Mouse (Mus musculus) MEL (cell line): ENCODE measurements around the gene Ndst4. TPM values are rescaled to one million over a fixed set of nuclear protein-coding genes. Genes with fewer than 3 reads are reported as not detected.

Experiments
- DNase-seq: peaks from one replicate; pipeline ENCODE4 v3.0.0; 2011; ENCODE audit warnings: low read depth, low spot score
- H3K27ac ChIP-seq: 2 replicates; pipeline ENCODE4 v1.5.1; 2012; ENCODE audit warnings: low read depth, mild to moderate bottlenecking, control low read depth, low read length, moderate library complexity; ENCODE audit not compliant: control insufficient read depth
- H3K27me3 ChIP-seq, 2 experiments: fragments of 150-350 bp in 1 of 2; sonication (generic) in 1 of 2; 2 replicates each; pipeline ENCODE4 v1.6.1; 2012; ENCODE audit warnings: low read length in 2 of 2, mild to moderate bottlenecking in 2 of 2, improper control_type of control experiment in 1 of 2, moderate library complexity in 1 of 2; ENCODE audit not compliant: insufficient read depth in 2 of 2, control insufficient read depth in 1 of 2
- H3K36me3 ChIP-seq, 2 experiments: 2 replicates each; pipeline ENCODE4 v1.6.1; 2012 to 2014; ENCODE audit warnings: low read length in 2 of 2, improper control_type of control experiment in 1 of 2, inconsistent platforms in 1 of 2, mild to moderate bottlenecking in 1 of 2; ENCODE audit not compliant: insufficient read depth in 2 of 2, control insufficient read depth in 1 of 2
- H3K4me1 ChIP-seq, 2 experiments: fragments of 150-350 bp in 1 of 2; sonication (generic) in 1 of 2; 2 replicates each; pipeline ENCODE4 v1.6.1; 2012; ENCODE audit warnings: low read length in 2 of 2, improper control_type of control experiment in 1 of 2, mild to moderate bottlenecking in 1 of 2; ENCODE audit not compliant: insufficient read depth in 2 of 2, control insufficient read depth in 1 of 2
- H3K4me3 ChIP-seq, 2 experiments: fragments of 150-350 bp in 1 of 2; sonication (generic) in 1 of 2; 2 replicates each; pipeline ENCODE4 v1.5.1; 2012; ENCODE audit warnings: low read depth in 2 of 2, low read length in 2 of 2, mild to moderate bottlenecking in 2 of 2, moderate library complexity in 2 of 2, control low read depth in 1 of 2, improper control_type of control experiment in 1 of 2; ENCODE audit not compliant: control insufficient read depth in 1 of 2, insufficient read depth in 1 of 2
- H3K79me2 ChIP-seq: 2 replicates; pipeline ENCODE4 v1.6.1; 2012; ENCODE audit warnings: mild to moderate bottlenecking, low read length, moderate library complexity; ENCODE audit not compliant: control insufficient read depth, poor library complexity, insufficient read depth
- H3K9ac ChIP-seq: 2 replicates; pipeline ENCODE4 v1.6.1; 2012; ENCODE audit warnings: low read depth, mild to moderate bottlenecking, control low read depth, low read length, moderate library complexity; ENCODE audit not compliant: control insufficient read depth, poor library complexity, severe bottlenecking
- H3K9me3 ChIP-seq: fragments of 150-350 bp; sonication (generic); replicated peaks from 2 replicates; pipeline ENCODE4 v1.6.1; 2012; ENCODE audit warnings: mild to moderate bottlenecking, low read length, improper control_type of control experiment, moderate library complexity; ENCODE audit not compliant: insufficient read depth
- CHD2 ChIP-seq: IDR thresholded peaks from 2 replicates; pipeline ENCODE4 v1.6.1; 2011; ENCODE audit warnings: low read length, improper control_type of control experiment
- ELF1 ChIP-seq: IDR thresholded peaks from 2 replicates; pipeline ENCODE4 v1.6.1; 2014; ENCODE audit warnings: low read depth, mild to moderate bottlenecking, inconsistent platforms, low read length, improper control_type of control experiment, moderate library complexity
- GABPA ChIP-seq: IDR thresholded peaks from 2 replicates; pipeline ENCODE4 v1.6.1; 2012; ENCODE audit warnings: low read depth, mild to moderate bottlenecking, inconsistent platforms, low read length, improper control_type of control experiment, moderate library complexity
- MAX ChIP-seq: IDR thresholded peaks from 2 replicates; pipeline ENCODE4 v1.6.1; 2011; ENCODE audit warnings: low read length, improper control_type of control experiment
- MAZ ChIP-seq: IDR thresholded peaks from 2 replicates; pipeline ENCODE4 v1.6.1; 2012; ENCODE audit warnings: low read depth, mild to moderate bottlenecking, inconsistent platforms, low read length, improper control_type of control experiment
- MYB ChIP-seq: IDR thresholded peaks from 2 replicates; pipeline ENCODE4 v1.6.1; 2011; ENCODE audit warnings: mild to moderate bottlenecking, low read depth, low read length, improper control_type of control experiment
- POLR2AphosphoS2 ChIP-seq: IDR thresholded peaks from 2 replicates; pipeline ENCODE4 v1.6.1; 2011; ENCODE audit warnings: low read length, improper control_type of control experiment
- RAD21 ChIP-seq: IDR thresholded peaks from 2 replicates; pipeline ENCODE4 v1.6.1; 2011; ENCODE audit warnings: mild to moderate bottlenecking, low read depth, low read length, improper control_type of control experiment
- RCOR1 ChIP-seq: IDR thresholded peaks from 2 replicates; pipeline ENCODE4 v1.6.1; 2012; ENCODE audit warnings: low read depth, mild to moderate bottlenecking, inconsistent platforms, low read length, improper control_type of control experiment
- SIN3A ChIP-seq: IDR thresholded peaks from 2 replicates; pipeline ENCODE4 v1.6.1; 2012; ENCODE audit warnings: low read length, improper control_type of control experiment, inconsistent platforms
- TAL1 ChIP-seq: IDR thresholded peaks from 2 replicates; pipeline ENCODE4 v1.6.1; 2012; ENCODE audit warnings: mild to moderate bottlenecking, inconsistent platforms, low read length, moderate library complexity, mixed read lengths
- TBP ChIP-seq: IDR thresholded peaks from 2 replicates; pipeline ENCODE4 v1.8.0; 2011; ENCODE audit warnings: low read depth, low read length, improper control_type of control experiment
- TCF12 ChIP-seq: IDR thresholded peaks from 2 replicates; pipeline ENCODE4 v1.6.1; 2014; ENCODE audit warnings: low read depth, mild to moderate bottlenecking, inconsistent platforms, low read length, improper control_type of control experiment, moderate library complexity
- USF1 ChIP-seq: IDR thresholded peaks from 2 replicates; pipeline ENCODE4 v1.6.1; 2014; ENCODE audit warnings: low read depth, mild to moderate bottlenecking, inconsistent platforms, low read length, improper control_type of control experiment, moderate library complexity
- ZC3H11A ChIP-seq: IDR thresholded peaks from 2 replicates; pipeline ENCODE4 v1.6.1; 2012; ENCODE audit warnings: low read depth, mild to moderate bottlenecking, inconsistent platforms, low read length, improper control_type of control experiment
- ZKSCAN1 ChIP-seq: IDR thresholded peaks from 2 replicates; pipeline ENCODE4 v1.6.1; 2012; ENCODE audit warnings: low read depth, mild to moderate bottlenecking, inconsistent platforms, low read length, improper control_type of control experiment, moderate library complexity
- ZMIZ1 ChIP-seq: IDR thresholded peaks from 2 replicates; pipeline ENCODE4 v1.6.1; 2012; ENCODE audit warnings: low read depth, mild to moderate bottlenecking, inconsistent platforms, low read length, improper control_type of control experiment, moderate library complexity
- polyA plus RNA-seq, 2 experiments: library from polyadenylated mRNA; stranded (reverse) in 1 of 2; unstranded in 1 of 2; fragments of >175 nt in 1 of 2; fragments of >200 nt in 1 of 2; gene quantifications; 2 replicates each; pipeline versions ENCODE4 v1.2.1 to v1.2.4; 2012; ENCODE audit warnings: low replicate concordance in 2 of 2, low read depth in 1 of 2; ENCODE audit not compliant: insufficient read length in 2 of 2, insufficient read depth in 1 of 2, missing spikeins in 1 of 2
- total RNA-seq: library from RNA; depleted of rRNA; stranded (reverse); fragments of 300-350 nt; gene quantifications from 2 replicates; pipeline ENCODE4 v1.2.3, GENCODE M21; 2012

Gene Ndst4
- total and polyA plus RNA-seq, 3 experiments = not detected

DNA sequence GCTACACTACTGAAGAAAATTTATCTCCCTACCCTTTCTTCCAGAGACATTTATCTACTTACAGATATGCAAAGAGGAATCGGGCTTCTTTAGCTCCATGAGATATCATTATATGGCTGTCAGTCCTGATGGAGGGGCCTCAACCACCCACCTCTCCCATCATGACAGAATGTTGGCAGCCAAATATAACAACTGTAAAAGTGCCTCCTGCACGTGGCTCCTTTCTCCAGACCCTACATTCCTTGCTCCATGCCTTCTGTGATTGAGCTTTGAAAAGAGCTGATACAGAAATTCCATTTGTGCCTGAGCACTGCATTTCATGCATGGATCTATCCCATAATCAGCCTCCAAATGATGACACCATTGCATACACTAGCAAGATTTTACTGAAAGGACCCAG lies 331.1 kb downstream of the Ndst4 start:
- no peak overlapping the region for H3K27ac ChIP-seq
- H3K9ac ChIP-seq = no peak overlapping the region
- DNase-seq = no peak
- H3K36me3 ChIP-seq = no peaks in the 10 kb centered on the region
- H3K9me3 ChIP-seq = no peaks in the 10 kb centered on the region
- H3K4me1 ChIP-seq = no peaks in the 10 kb centered on the region
- TF ChIP-seq ZC3H11A (no peak), CHD2 (no peak), TAL1 (no peak)
- TF ChIP-seq, all 39 proteins: peak for 0
- no peaks in the 10 kb centered on the region for H3K27me3 ChIP-seq
- H3K4me3 ChIP-seq = no peak overlapping the region
- H3K79me2 ChIP-seq = no peaks in the 10 kb centered on the region

- H3K27ac ChIP-seq = no peak overlapping the region
- H3K9me3 ChIP-seq = no peaks in the 10 kb centered on the region
- no peaks in the 10 kb centered on the region for H3K4me1 ChIP-seq
- no peak overlapping the region for H3K4me3 ChIP-seq
- no peak for TF ChIP-seq ZKSCAN1
- no peak overlapping the region for H3K9ac ChIP-seq
- no peaks in the 10 kb centered on the region for H3K36me3 ChIP-seq
- DNase-seq = no peak
- H3K27me3 ChIP-seq = no peaks in the 10 kb centered on the region
- no peaks in the 10 kb centered on the region for H3K79me2 ChIP-seq
Observed at GRCm38 (mm10) chr3:125744468-125745141, 340.7 kb downstream of the Ndst4 start.

DNA sequence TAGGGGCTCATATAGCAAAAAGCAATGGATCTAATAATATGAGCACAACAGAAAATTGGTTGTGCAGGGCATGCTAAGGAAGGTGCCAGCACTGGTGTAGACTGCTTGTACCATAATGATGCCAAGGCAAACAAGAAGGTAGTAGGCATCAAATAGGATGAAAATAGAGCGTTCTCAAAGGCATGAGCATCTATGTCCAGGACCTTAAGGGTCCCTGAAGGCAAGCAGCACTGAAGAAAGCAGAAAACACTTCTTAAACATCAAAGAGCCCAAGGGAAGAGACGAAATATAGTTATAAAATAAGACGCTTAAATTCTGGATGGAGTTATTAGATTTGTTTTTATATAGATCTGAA lies 341.2 kb downstream of the Ndst4 start:
- TF ChIP-seq POLR2AphosphoS2 = no peak
- no peak for TF ChIP-seq ZMIZ1
- no peak for TF ChIP-seq MAZ
- TF ChIP-seq USF1 = no peak
- no peak for TF ChIP-seq TBP
- TF ChIP-seq GABPA = no peak
- no peak for TF ChIP-seq MYB
- TF ChIP-seq MAX = no peak
- no peak for TF ChIP-seq TCF12
- no peak for TF ChIP-seq ELF1
- TF ChIP-seq RAD21 = no peak
- no peak for TF ChIP-seq SIN3A
- no peak for TF ChIP-seq ZKSCAN1
- TF ChIP-seq RCOR1 = no peak
- H3K36me3 ChIP-seq = no peaks in the 10 kb centered on the region
- DNase-seq = no peak
- no peaks in the 10 kb centered on the region for H3K79me2 ChIP-seq
- H3K9me3 ChIP-seq = no peaks in the 10 kb centered on the region
- no peak overlapping the region for H3K9ac ChIP-seq
- no peaks in the 10 kb centered on the region for H3K4me1 ChIP-seq
- no peak overlapping the region for H3K4me3 ChIP-seq
- no peaks in the 10 kb centered on the region for H3K27me3 ChIP-seq
- no peak overlapping the region for H3K27ac ChIP-seq
